Mouse (Mus musculus) lung, postnatal 14 days (tissue): ENCODE results near the gene Snupn.

ENCODE experiments used
- DNase-seq: peaks from one replicate; pipeline ENCODE4 v3.0.0; 2021

Snupn gene

GRCm38 (mm10) chr9:57013756-57014155, 63.1 kb downstream of the Snupn start:
- DNase-seq = no peak

- peak; percentile 16 for DNase-seq
These were observed 64.1 kb downstream of the Snupn start for GRCm38 (mm10) chr9:57014766-57015165.

- DNase-seq = no peak
These were observed 67.0 kb downstream of the Snupn start for GRCm38 (mm10) chr9:57017631-57018030.

- DNase-seq = no peak
These were observed 81.1 kb downstream of the Snupn start for GRCm38 (mm10) chr9:57031756-57032155.
